Comparison of ENCODE assay signal across 8 mouse cellular contexts in genomic region chr9:50462494-50463204, GRCm38 (mm10). TPM values are rescaled to one million over a fixed set of nuclear protein-coding genes. Genes with fewer than 3 reads are reported as not detected.
DNase-seq lines count a peak whose midpoint lies in the region; ATAC-seq and TF ChIP-seq lines count a peak whose summit lies in the region.

No protein-coding gene starts in this region.

- DNase-seq in cerebellum, adult 11 months = peak; percentile 41
- DNase-seq in cerebellum, postnatal 14 days = peak; percentile 79 to 89
- DNase-seq in gastrocnemius, adult 18-20 months (ENCODE audit: low spot score) = peak; percentile 69
- peak; percentile 82 for DNase-seq in hindbrain, postnatal 0 days (ENCODE audit: low spot score)
- peak; percentile 68 to 78 for DNase-seq in left cerebral cortex, postnatal 14 days (ENCODE audit: low spot score in 2 of 2)
- DNase-seq in right cerebral cortex, postnatal 25 days = peak; percentile 39

- intact Hi-C loops in left cerebral cortex, postnatal 14 days (cut with DNase I) = loop anchor here (2.0 kb wide), 1 partner anchor 66 kb away; the partner anchor contains the start of gene Pts

- H3K27me3 ChIP-seq in hindbrain, postnatal 0 days (ENCODE audit: insufficient read depth, low read length) = no peaks in the 10 kb centered on the region
- no peaks in the 10 kb centered on the region for H3K27me3 ChIP-seq in megakaryocyte, embryonic 14.5 days (replicated peaks)

- H3K4me1 ChIP-seq in hindbrain, postnatal 0 days (ENCODE audit: insufficient read depth, low read length) = no peaks in the 10 kb centered on the region
- peaks cover 34% of the 10 kb centered on the region for H3K4me1 ChIP-seq in megakaryocyte, embryonic 14.5 days

- no peak overlapping the region for H3K4me3 ChIP-seq in hindbrain, postnatal 0 days (ENCODE audit: low read length)
- H3K4me3 ChIP-seq in megakaryocyte, embryonic 14.5 days (replicated peaks) = peak overlapping the region; percentile 66

- no peak overlapping the region for H3K27ac ChIP-seq in hindbrain, postnatal 0 days

- ATAC-seq in cerebellum, adult (ENCODE audit: insufficient number of reproducible peaks, low FRiP score, low TSS enrichment) = no peak
- no peak for ATAC-seq in hindbrain, postnatal 0 days

- 47% methylated on average over 19 of the region's 19 CpGs for WGBS in hindbrain, postnatal 0 days

- peak; percentile 89 for TF ChIP-seq CTCF in hindbrain, postnatal 0 days (IDR thresholded peaks at IDR 0.05; ENCODE audit: low read depth)

- no peak overlapping the region for H3K9ac ChIP-seq in hindbrain, postnatal 0 days (replicated peaks; ENCODE audit: low read length)

- H3K36me3 ChIP-seq in hindbrain, postnatal 0 days (ENCODE audit: insufficient read depth, low read length) = no peaks in the 10 kb centered on the region
- H3K36me3 ChIP-seq in megakaryocyte, embryonic 14.5 days (replicated peaks; ENCODE audit: low read length) = no peaks in the 10 kb centered on the region

- no peaks in the 10 kb centered on the region for H3K9me3 ChIP-seq in hindbrain, postnatal 0 days (ENCODE audit: low read length)
- H3K9me3 ChIP-seq in megakaryocyte, embryonic 14.5 days = no peaks in the 10 kb centered on the region

- peak overlapping the region; percentile 29; the same call in 1 of the 2 replicates for H3K4me2 ChIP-seq in hindbrain, postnatal 0 days (ENCODE audit: low read depth, low read length)

RNA-seq across cellular contexts. Expression of gene Plet1, which starts 31.7 kb away (rescaled TPM):
- not detected for total RNA-seq in gastrocnemius, adult 18-20 months (2021)
- 0.37 TPM in 1 of 2 replicates, not detected in the other for total RNA-seq in hindbrain, postnatal 0 days (2014; rRNA removed)
- polyA plus RNA-seq in hindbrain, postnatal 0 days (2015; fragmentation: Nextera tagmentation; extraction: Ambion mirVana) = 0.86 and 1.0 TPM in 2 replicates
- not detected for total RNA-seq in left cerebral cortex, postnatal 14 days (2021)
- polyA plus RNA-seq in megakaryocyte, embryonic 14.5 days (2012; ENCODE audit: insufficient read depth, low replicate concordance) = not detected in 2 replicates
